Mouse (Mus musculus): ENCODE measurements around the gene 4930544D05Rik.

- TF ChIP-seq CHD2 (IDR thresholded peaks at IDR 0.05; ENCODE audit: low read depth, low read length) (no peak), HCFC1 (IDR thresholded peaks at IDR 0.05; ENCODE audit: borderline replicate concordance, insufficient read depth, low read length) (no peak)
Observed at GRCm38 (mm10) chr11:70644564-70645103, 29.0 kb downstream of the 4930544D05Rik start.

All from ES-E14 (cell line).